In the genomic region with DNA sequence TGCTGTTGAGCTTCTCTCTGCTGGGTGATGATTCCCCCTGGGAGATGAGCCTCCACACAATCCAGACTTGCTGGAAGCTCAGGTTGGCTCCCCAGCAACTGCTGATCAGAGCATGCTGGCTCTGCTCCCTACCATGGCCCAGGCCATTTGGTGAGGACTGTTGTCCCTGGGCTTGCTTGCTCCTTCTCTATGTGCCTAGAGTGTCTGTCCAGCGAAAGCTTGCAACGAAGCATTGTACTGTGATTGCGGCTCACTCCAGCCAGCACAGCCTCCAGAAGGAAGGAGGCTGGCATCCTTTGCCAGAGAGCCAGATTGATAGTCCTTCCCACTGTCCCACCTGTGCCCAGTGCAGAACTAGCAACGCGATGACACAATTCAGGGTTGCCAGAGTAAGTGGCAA, we compare ENCODE assay signal across 13 mouse cellular contexts.
DNase-seq lines count a peak whose midpoint lies in the region; ATAC-seq and TF ChIP-seq lines count a peak whose summit lies in the region.
"Had no signal": no experiment of that assay in that cellular context is flagged by ENCODE, and none has a peak within 500 bp of the region (broad histone marks: within the 10 kb centered on the region; RNA-seq: fewer than 3 reads in every experiment).

No protein-coding gene starts in this region.

- 96% methylated on average over 5 of the region's 5 CpGs for WGBS in forebrain, embryonic 10.5 days
- WGBS in forebrain, postnatal 0 days: 78% methylated on average over 5 of the region's 5 CpGs
- 91% methylated on average over 5 of the region's 5 CpGs for WGBS in hindbrain, embryonic 11.5 days
- whole genome bisulfite sequencing in midbrain, embryonic 14.5 days: 90% methylated on average over 5 of the region's 5 CpGs

- no peak for TF ChIP-seq CTCF in forebrain, postnatal 0 days (IDR thresholded peaks at IDR 0.05; ENCODE audit: low read depth)

- DNase-seq in forebrain, embryonic 10.5 days (ENCODE audit: extremely low spot score, low spot score): no peak
- DNase-seq in forebrain, postnatal 0 days: no peak
- DNase-seq in cerebellum, postnatal 14 days: peak; percentile 66 to 73
- no peak for DNase-seq in hindbrain, embryonic 11.5 days (ENCODE audit: low spot score)
- no peak for DNase-seq in midbrain, embryonic 14.5 days
- no peak for DNase-seq in gastrocnemius, postnatal 10 days
- no peak for DNase-seq in kidney, postnatal 4 days
- DNase-seq: adrenal gland, postnatal 25 days; lung, embryonic 14.5 days had no signal

- no peaks in the 10 kb centered on the region for H3K9me3 ChIP-seq in forebrain, embryonic 10.5 days
- no peaks in the 10 kb centered on the region for H3K9me3 ChIP-seq in forebrain, postnatal 0 days (ENCODE audit: low read length)
- no peaks in the 10 kb centered on the region for H3K9me3 ChIP-seq in hindbrain, embryonic 11.5 days (ENCODE audit: control insufficient read depth, low read length)
- no peaks in the 10 kb centered on the region for H3K9me3 ChIP-seq in midbrain, embryonic 14.5 days (ENCODE audit: control insufficient read depth, low read length)
- H3K9me3 ChIP-seq: G1E; limb, embryonic 15.5 days had no signal

- H3K27ac ChIP-seq in forebrain, embryonic 10.5 days: peak overlapping the region; percentile 44; the same call in 1 of the 2 replicates
- H3K27ac ChIP-seq in forebrain, postnatal 0 days (ENCODE audit: low read depth, low read length): no peak overlapping the region
- H3K27ac ChIP-seq in hindbrain, embryonic 11.5 days (ENCODE audit: low read depth, low read length): peak overlapping the region; percentile 88
- H3K27ac ChIP-seq in midbrain, embryonic 14.5 days (replicated peaks; ENCODE audit: low read depth, low read length): peak overlapping the region; percentile 70; the same call in 1 of the 2 replicates
- H3K27ac ChIP-seq: left cerebral cortex, adult 2 months; limb, embryonic 15.5 days had no signal

- H3K27me3 ChIP-seq in forebrain, embryonic 10.5 days (ENCODE audit: poor library complexity, severe bottlenecking): 0 out of 2 replicates have a peak, but pooled peaks cover 16% of the 10 kb centered on the region
- no peaks in the 10 kb centered on the region for H3K27me3 ChIP-seq in forebrain, postnatal 0 days (ENCODE audit: insufficient read depth, low read length)
- no peaks in the 10 kb centered on the region for H3K27me3 ChIP-seq in hindbrain, embryonic 11.5 days (ENCODE audit: control insufficient read depth, insufficient read depth, low read length)
- H3K27me3 ChIP-seq in midbrain, embryonic 14.5 days (ENCODE audit: control insufficient read depth, insufficient read depth, low read length): no peaks in the 10 kb centered on the region

- H3K36me3 ChIP-seq in forebrain, embryonic 10.5 days (replicated peaks): no peaks in the 10 kb centered on the region
- no peaks in the 10 kb centered on the region for H3K36me3 ChIP-seq in forebrain, postnatal 0 days (ENCODE audit: insufficient read depth)
- H3K36me3 ChIP-seq in hindbrain, embryonic 11.5 days (ENCODE audit: control insufficient read depth, insufficient read depth, low read length): no peaks in the 10 kb centered on the region
- H3K36me3 ChIP-seq in midbrain, embryonic 14.5 days (ENCODE audit: control insufficient read depth, insufficient read depth, low read length): no peaks in the 10 kb centered on the region
- H3K36me3 ChIP-seq: G1E; limb, embryonic 15.5 days had no signal

- peaks cover 13% of the 10 kb centered on the region for H3K4me1 ChIP-seq in forebrain, embryonic 10.5 days
- 0 out of 2 replicates have a peak, but pooled peaks cover 4% of the 10 kb centered on the region for H3K4me1 ChIP-seq in forebrain, postnatal 0 days (ENCODE audit: insufficient read depth)
- H3K4me1 ChIP-seq in hindbrain, embryonic 11.5 days (replicated peaks; ENCODE audit: control insufficient read depth, insufficient read depth, low read length): no peaks in the 10 kb centered on the region; the same call in 1 of the 2 replicates
- H3K4me1 ChIP-seq in midbrain, embryonic 14.5 days (ENCODE audit: control insufficient read depth, insufficient read depth, low read length): peaks cover 9% of the 10 kb centered on the region; the same call in 1 of the 2 replicates
- H3K4me1 ChIP-seq: limb, embryonic 15.5 days had no signal

- H3K9ac ChIP-seq in forebrain, postnatal 0 days: no peak overlapping the region
- no peak overlapping the region for H3K9ac ChIP-seq in hindbrain, embryonic 11.5 days (ENCODE audit: low read depth, low read length)
- no peak overlapping the region for H3K9ac ChIP-seq in midbrain, embryonic 14.5 days (replicated peaks; ENCODE audit: low read length)
- H3K9ac ChIP-seq: limb, embryonic 15.5 days; lung, embryonic 14.5 days had no signal

- no peak for ATAC-seq in forebrain, postnatal 0 days
- ATAC-seq in hindbrain, embryonic 11.5 days (ENCODE audit: low FRiP score): no peak
- no peak for ATAC-seq in midbrain, embryonic 14.5 days (ENCODE audit: low FRiP score, low TSS enrichment)
- ATAC-seq in erythroblast, adult 5-6 weeks (replicated peaks; ENCODE audit: low FRiP score, poor library complexity, severe bottlenecking): no peak

- H3K4me2 ChIP-seq in forebrain, postnatal 0 days (ENCODE audit: low read depth): no peak overlapping the region
- no peak overlapping the region for H3K4me2 ChIP-seq in hindbrain, embryonic 11.5 days (replicated peaks; ENCODE audit: low read depth, low read length)
- no peak overlapping the region for H3K4me2 ChIP-seq in midbrain, embryonic 14.5 days (ENCODE audit: low read length)
- H3K4me2 ChIP-seq: limb, embryonic 15.5 days; lung, embryonic 14.5 days had no signal

- no peak overlapping the region for H3K4me3 ChIP-seq in forebrain, embryonic 10.5 days
- H3K4me3 ChIP-seq in forebrain, postnatal 0 days (ENCODE audit: low read depth, low read length): no peak overlapping the region
- H3K4me3 ChIP-seq in hindbrain, embryonic 11.5 days (ENCODE audit: low read depth, low read length): no peak overlapping the region
- H3K4me3 ChIP-seq in midbrain, embryonic 14.5 days (replicated peaks; ENCODE audit: low read depth, low read length): no peak overlapping the region
- H3K4me3 ChIP-seq: left cerebral cortex, adult 2 months; limb, embryonic 15.5 days had no signal

Comparison
In these comparisons a context has a peak if more than half of its experiments do, and no peak if none do; other contexts are left out.
1. DNase-seq: peak in cerebellum, postnatal 14 days (2 of 2); none in forebrain, embryonic 10.5 days (single experiment), forebrain, postnatal 0 days (single experiment), hindbrain, embryonic 11.5 days (single experiment), midbrain, embryonic 14.5 days (single experiment), gastrocnemius, postnatal 10 days (single experiment) and kidney, postnatal 4 days (0 of 2).